Mouse (Mus musculus) B cell, adult 67 days (primary cell): Measurements from ENCODE around the gene Alox12. TPM values are rescaled to one million over a fixed set of nuclear protein-coding genes. Genes with fewer than 3 reads are reported as not detected.

Source experiments
- total RNA-seq, 2 experiments: library from RNA; stranded (reverse); gene quantifications; 4 replicates each; pipeline ENCODE4 v1.2.4; 2023

Alox12 gene
- under 1 TPM in 1 of 2 experiments, not detected in 1; 0.52 TPM for total RNA-seq

GRCm38 (mm10) chr11:70254931-70255531, at the start of gene Alox12:
TSS of gene Alox12 (minus strand) at chr11:70255353.

GRCm38 (mm10) chr11:70239541-70240279, 15.4 kb downstream of the Alox12 start, which contains the start of the genes Gm21988 and Rnasek:
TSS of gene Gm21988 (minus strand) at chr11:70239830.
TSS of gene Rnasek (minus strand) at chr11:70239842.

GRCm38 (mm10) chr11:70237457-70238167, 17.5 kb downstream of the Alox12 start, which contains the start of gene 0610010K14Rik:
TSS of gene 0610010K14Rik (minus strand) at chr11:70237914.

GRCm38 (mm10) chr11:70229260-70230010, 25.7 kb downstream of the Alox12 start, which contains the start of gene Bcl6b:
TSS of gene Bcl6b (minus strand) at chr11:70229798.

GRCm38 (mm10) chr11:70220731-70221602, 34.2 kb downstream of the Alox12 start, which contains the start of gene Slc16a13:
TSS of gene Slc16a13 (minus strand) at chr11:70221064.

GRCm38 (mm10) chr11:70212423-70212822, 42.7 kb downstream of the Alox12 start, which contains the start of gene Slc16a11:
TSS of gene Slc16a11 (plus strand) at chr11:70212752.

Other genes with a start within 250 kb of the Alox12 start
- gene Acadvl, start 239.9 kb downstream of the Alox12 start, total RNA-seq: 10 to 100 TPM; 58.2 to 58.6 TPM
- 1 to 10 TPM; 1.9 to 4.5 TPM for gene Dlg4, start 238.4 kb downstream of the Alox12 start, total RNA-seq
- gene Asgr1, start 201.3 kb downstream of the Alox12 start, total RNA-seq: not detected
- not detected for gene Asgr2, start 162.7 kb downstream of the Alox12 start, total RNA-seq
- not detected for gene Mgl2, start 125.0 kb downstream of the Alox12 start, total RNA-seq
- not detected for gene Clec10a, start 99.2 kb downstream of the Alox12 start, total RNA-seq
- gene Slc16a11, start 42.6 kb downstream of the Alox12 start, total RNA-seq: not detected
- 1 to 10 TPM; 2.9 to 3.7 TPM for gene Slc16a13, start 34.3 kb downstream of the Alox12 start, total RNA-seq
- gene Bcl6b, start 25.6 kb downstream of the Alox12 start, total RNA-seq: under 1 TPM; 0.46 to 0.77 TPM
- 10 to 100 TPM; 63.0 to 69.8 TPM for gene 0610010K14Rik, start 17.4 kb downstream of the Alox12 start, total RNA-seq
- gene Gm21988, start 15.5 kb downstream of the Alox12 start, total RNA-seq: 1 to 10 TPM; 2.9 to 5.9 TPM
- gene Rnasek, start 15.5 kb downstream of the Alox12 start, total RNA-seq: 10 to 100 TPM; 74.6 to 87.0 TPM
- gene Alox12e, start 67.3 kb upstream of the Alox12 start, total RNA-seq: not detected
- gene Alox15, start 96.7 kb upstream of the Alox12 start, total RNA-seq: not detected
- gene Pelp1, start 154.7 kb upstream of the Alox12 start, total RNA-seq: 10 to 100 TPM; 28.5 to 29.9 TPM
- gene Arrb2, start 177.3 kb upstream of the Alox12 start, total RNA-seq: 100 to 1,000 TPM; 112 to 124 TPM
- 10 to 100 TPM; 43.4 to 49.3 TPM for gene Med11, start 196.6 kb upstream of the Alox12 start, total RNA-seq
- under 1 TPM; 0.47 to 0.90 TPM for gene Zmynd15, start 204.1 kb upstream of the Alox12 start, total RNA-seq
- 1 to 10 TPM; 3.9 to 4.2 TPM for gene Cxcl16, start 204.6 kb upstream of the Alox12 start, total RNA-seq
- gene Tm4sf5, start 249.9 kb upstream of the Alox12 start, total RNA-seq: not detected